ENCODE assay signal across 18 mouse cellular contexts in genomic region chr5:46992557-46992956, GRCm38 (mm10).
"Had no signal": no experiment of that assay in that cellular context is flagged by ENCODE, and none has a peak within 500 bp of the region (broad histone marks: within the 10 kb centered on the region; RNA-seq: fewer than 3 reads in every experiment).

No protein-coding gene starts in this region.

- H3K9ac ChIP-seq: limb, embryonic 15.5 days; liver, embryonic 12.5 days; neural tube, embryonic 15.5 days had no signal

- ATAC-seq: hindbrain, embryonic 16.5 days; liver, embryonic 12.5 days had no signal

- DNase-seq: kidney, adult 11 months; kidney, adult 9 months; kidney, postnatal 10 days; kidney, postnatal 4 days; layer of hippocampus, adult 9-11 months; layer of hippocampus, postnatal 36 days; right cerebral cortex, adult 18-20 months; right cerebral cortex, postnatal 25 days; thymus, adult 18-20 months; thymus, postnatal 14 days had no signal

- H3K4me3 ChIP-seq: limb, embryonic 15.5 days; liver, embryonic 12.5 days; megakaryocyte, embryonic 14.5 days; myocyte; neural tube, embryonic 15.5 days had no signal

- H3K9me3 ChIP-seq: limb, embryonic 15.5 days; liver, embryonic 12.5 days; megakaryocyte, embryonic 14.5 days; neural tube, embryonic 15.5 days had no signal

- H3K27me3 ChIP-seq: limb, embryonic 15.5 days; liver, embryonic 12.5 days; megakaryocyte, embryonic 14.5 days; neural tube, embryonic 15.5 days had no signal

- H3K36me3 ChIP-seq: limb, embryonic 15.5 days; liver, embryonic 12.5 days; neural tube, embryonic 15.5 days had no signal

- H3K4me1 ChIP-seq: limb, embryonic 15.5 days; liver, embryonic 12.5 days; neural tube, embryonic 15.5 days had no signal

- H3K4me2 ChIP-seq: limb, embryonic 15.5 days; liver, embryonic 12.5 days; midbrain, embryonic 11.5 days; neural tube, embryonic 15.5 days had no signal

- H3K27ac ChIP-seq: limb, embryonic 15.5 days; liver, embryonic 12.5 days; macrophage; neural tube, embryonic 15.5 days had no signal
